Mouse (Mus musculus): ENCODE data around the gene Qrich2.
"Not testable (repeated sequence)": the region's sequence is repeated elsewhere in the genome, so short reads cannot be mapped to it uniquely, and the experiment has no call there.

Qrich2 gene

GRCm38 (mm10) chr11:116412028-116412827 is 53.8 kb downstream of the Qrich2 start:
- no peak for DNase-seq (ENCODE audit: low read depth, low spot score)

- no peak for DNase-seq (ENCODE audit: low read depth, low spot score)
Observed at GRCm38 (mm10) chr11:116411582-116411981, 54.5 kb downstream of the Qrich2 start.

- not testable (repeated sequence) for DNase-seq (ENCODE audit: low read depth, low spot score)
Observed at GRCm38 (mm10) chr11:116410415-116410814, 55.6 kb downstream of the Qrich2 start.

GRCm38 (mm10) chr11:116409008-116409407 is 57.0 kb downstream of the Qrich2 start:
- no peak for DNase-seq (ENCODE audit: low read depth, low spot score)

GRCm38 (mm10) chr11:116406231-116406728 is 59.8 kb downstream of the Qrich2 start:
- DNase-seq (ENCODE audit: low read depth, low spot score): no peak

- no peak for DNase-seq (ENCODE audit: low read depth, low spot score)
Observed at GRCm38 (mm10) chr11:116405601-116406000, 60.4 kb downstream of the Qrich2 start.

- DNase-seq (ENCODE audit: low read depth, low spot score): no peak
Observed at GRCm38 (mm10) chr11:116400560-116400959, 65.5 kb downstream of the Qrich2 start.

- DNase-seq (ENCODE audit: low read depth, low spot score): no peak
Observed at GRCm38 (mm10) chr11:116398348-116398677, 67.7 kb downstream of the Qrich2 start.

GRCm38 (mm10) chr11:116397517-116398347 is 68.3 kb downstream of the Qrich2 start:
- no peak for DNase-seq (ENCODE audit: low read depth, low spot score)

- no peak for DNase-seq (ENCODE audit: low read depth, low spot score)
Observed at GRCm38 (mm10) chr11:116396934-116397330, 69.1 kb downstream of the Qrich2 start.

- no peak for DNase-seq (ENCODE audit: low read depth, low spot score)
Observed at GRCm38 (mm10) chr11:116396276-116396933, 69.6 kb downstream of the Qrich2 start.

- DNase-seq (ENCODE audit: low read depth, low spot score): no peak
Observed at GRCm38 (mm10) chr11:116394769-116395168, 71.3 kb downstream of the Qrich2 start.

Measured in retina, adult 2 months (tissue).